Mouse (Mus musculus): ENCODE measurements at regions not wholly inside any gene's neighbourhood (a gene's known extent, or its start where the extent isn't known, plus 50 kb on each side); places are given as distances from the start of the nearest gene placed in this dataset.

DNA sequence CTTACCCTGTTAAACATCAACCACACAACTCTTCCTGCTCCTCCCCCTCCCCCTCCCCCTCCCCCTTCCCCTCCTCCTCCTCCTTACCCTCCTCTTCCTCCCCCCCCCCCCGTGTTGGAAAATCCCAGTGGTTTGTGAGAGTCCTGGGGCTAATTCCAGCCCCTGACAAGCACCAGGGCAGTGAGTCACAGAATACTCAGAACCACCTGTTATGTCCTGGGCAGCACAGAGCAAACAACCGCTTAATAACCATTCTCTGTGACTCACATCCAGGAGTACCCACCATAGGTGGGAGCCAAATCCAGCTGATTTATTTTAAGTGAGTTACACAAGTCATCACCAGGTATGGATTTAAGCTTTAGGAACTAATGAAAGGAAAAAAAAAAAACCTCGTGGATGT lies 166.2 kb downstream of the Ccser2 start:
- TF ChIP-seq POLR2A (IDR thresholded peaks at IDR 0.05; ENCODE audit: extremely low read depth, insufficient read depth, low read length) (no peak), CTCF (IDR thresholded peaks at IDR 0.05; ENCODE audit: low read depth, low read length) (no peak)

Data from liver, adult 2 months (tissue).